Mouse (Mus musculus): ENCODE measurements around the gene Gpr12. TPM values are rescaled to one million over a fixed set of nuclear protein-coding genes. Genes with fewer than 3 reads are reported as not detected.

Gene Gpr12
- 10 to 100 TPM; 26.7 to 27.7 TPM for total RNA-seq (2021)
- long read RNA-seq, experiment 1, transcript Gpr12-202 (1 exons, 2,007 nt) = major isoform, 11 of 35 reads
- long read RNA-seq, experiment 1, partial matches to known transcripts = 0 of 35 reads
- long read RNA-seq, experiment 1, other reads (novel, unspliced or antisense) = 16 of 35 reads
- long read RNA-seq, experiment 2, transcript Gpr12-202 (1 exons, 2,007 nt) = major isoform, 8 of 21 reads
- long read RNA-seq, experiment 2, partial matches to known transcripts = 0 of 21 reads
- long read RNA-seq, experiment 2, other reads (novel, unspliced or antisense) = 11 of 21 reads

DNA sequence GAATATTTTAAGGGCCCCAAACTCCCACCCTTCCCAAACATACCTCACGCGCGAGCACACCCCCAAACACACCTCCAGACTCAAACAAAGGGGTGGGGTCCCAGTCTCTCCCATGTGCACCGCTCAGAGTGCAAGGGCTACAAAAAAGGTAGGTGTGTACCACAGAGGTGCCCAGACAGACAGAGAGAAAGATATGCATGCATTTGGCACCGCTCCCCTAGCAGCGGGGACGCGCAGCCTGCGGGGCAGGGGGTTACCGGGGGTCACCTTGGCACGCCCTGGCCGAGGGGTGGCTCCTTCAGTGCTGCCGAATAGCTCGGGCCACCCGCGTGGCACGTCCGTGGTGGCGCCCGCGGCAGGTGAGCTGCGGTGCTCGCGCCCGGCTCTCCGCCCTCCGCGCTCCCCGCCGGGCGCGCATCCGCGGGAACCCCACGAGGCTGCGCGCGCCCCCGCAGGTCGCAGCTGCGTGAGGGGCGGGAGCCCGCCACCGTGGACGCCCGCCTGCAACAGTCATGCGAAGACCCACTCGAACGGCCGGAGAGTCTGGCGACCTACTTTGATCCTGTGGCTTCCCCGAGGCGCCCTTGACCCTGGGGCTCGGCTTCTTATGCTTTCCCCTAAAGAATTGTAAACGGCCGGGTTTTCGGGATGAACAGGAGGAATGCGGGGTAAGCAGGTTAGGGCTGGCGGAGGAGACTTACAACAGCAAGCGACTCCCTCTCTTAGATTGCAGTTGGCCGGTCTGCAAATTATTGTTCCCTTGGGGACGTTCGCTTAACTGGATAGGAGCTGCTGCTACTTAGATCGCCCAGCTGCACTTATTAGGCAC, at the start of gene Gpr12:
Gene Gpr12, minus strand, starts transcription at position 762 of the 829 bp plus-strand sequence.
- intact Hi-C loops (cut with DNase I) = loop anchor here (2.0 kb wide), 2 partner anchors 42 to 60 kb away; no protein-coding TSS in a partner anchor
- no peak for TF ChIP-seq CTCF (IDR thresholded peaks at IDR 0.05)
- peak within 1 kb of the TSS; percentile 95 for H3K27ac ChIP-seq
- peak within 1 kb of the TSS; percentile 60 for H3K4me3 ChIP-seq
- DNase-seq (ENCODE audit: extremely low spot score in 1 of 2, low spot score in 2 of 2) = peak; percentile 58 to 64

DNA sequence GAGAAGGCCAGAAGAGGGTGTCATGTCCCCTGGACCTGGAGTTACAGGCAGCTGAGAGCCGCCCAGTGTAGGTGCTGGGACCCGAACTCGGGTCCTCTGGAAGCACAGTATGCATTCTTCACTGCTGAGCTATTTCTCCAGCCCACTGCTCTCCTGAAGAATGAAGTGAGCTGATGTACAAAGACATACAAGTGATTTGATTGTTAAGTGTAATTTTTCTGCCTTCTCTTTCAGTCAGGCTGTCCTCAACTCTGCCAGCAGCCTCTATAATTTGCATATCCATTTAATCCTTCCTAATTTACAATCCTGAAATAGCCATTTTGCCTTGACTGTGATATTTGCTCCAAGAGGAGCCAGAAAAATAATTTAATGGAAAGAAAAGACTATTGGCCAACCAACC, 46.6 kb upstream of the Gpr12 start:
- no peak overlapping the region for H3K27ac ChIP-seq
- intact Hi-C loops (cut with DNase I) = no loop called here

DNA sequence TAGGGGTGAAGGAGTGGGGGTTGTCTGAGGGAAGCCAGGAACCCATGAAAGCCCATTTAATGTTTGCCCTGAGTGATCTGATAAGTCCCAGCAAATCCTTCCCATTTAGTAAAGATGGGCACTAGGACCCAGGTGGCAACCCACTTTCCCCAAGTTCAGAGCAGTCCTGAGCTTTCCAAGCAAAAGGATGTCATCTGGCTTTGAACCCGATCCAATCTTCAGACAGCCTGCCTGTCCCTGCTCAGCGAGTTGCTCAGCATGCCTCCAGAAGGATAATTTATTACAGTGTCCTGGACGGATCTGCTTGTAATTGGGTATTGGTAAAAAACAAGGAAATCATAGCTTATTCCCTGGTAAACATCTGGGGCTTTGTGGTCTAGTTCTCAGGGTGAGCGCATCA, 45.9 kb upstream of the Gpr12 start:
- no peak for TF ChIP-seq CTCF (IDR thresholded peaks at IDR 0.05)
- no peak overlapping the region for H3K4me3 ChIP-seq
- peak overlapping the region; percentile 9; the same call in 1 of the 2 replicates for H3K27ac ChIP-seq
- intact Hi-C loops (cut with DNase I) = no loop called here
- no peak for DNase-seq (ENCODE audit: extremely low spot score in 1 of 2, low spot score in 2 of 2)

More for the DNA sequence above, 46.6 kb upstream of the Gpr12 start:
- no peak overlapping the region for H3K4me3 ChIP-seq
- DNase-seq (ENCODE audit: extremely low spot score in 1 of 2, low spot score in 2 of 2) = no peak
- TF ChIP-seq CTCF (IDR thresholded peaks at IDR 0.05) = no peak

DNA sequence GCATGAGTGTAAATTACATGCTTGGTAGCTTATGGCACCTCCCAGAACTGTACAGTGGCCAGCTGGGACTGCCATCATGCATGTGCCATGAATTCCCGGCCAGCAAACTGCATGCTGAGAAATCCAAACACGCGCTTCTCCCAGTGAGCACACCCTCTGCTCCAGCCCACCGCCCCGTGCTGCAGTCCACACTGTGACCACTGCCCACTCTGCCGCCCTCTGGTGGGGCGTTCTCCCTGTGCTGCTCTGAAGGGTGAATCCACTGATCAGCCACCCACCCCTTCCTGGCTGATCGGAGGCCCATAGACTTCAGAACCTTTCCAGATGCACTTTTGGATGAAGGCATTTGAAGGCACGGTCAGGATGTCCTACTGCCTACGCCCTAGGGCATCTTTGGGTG, 44.6 kb upstream of the Gpr12 start:
- peak in 1 of 2 experiments; percentile 25 for DNase-seq (ENCODE audit: extremely low spot score in 1 of 2, low spot score in 2 of 2)
- peak overlapping the region; percentile 86 for H3K27ac ChIP-seq
- H3K4me3 ChIP-seq = no peak overlapping the region
- TF ChIP-seq CTCF (IDR thresholded peaks at IDR 0.05) = peak; percentile 45
- intact Hi-C loops (cut with DNase I) = no loop called here

DNA sequence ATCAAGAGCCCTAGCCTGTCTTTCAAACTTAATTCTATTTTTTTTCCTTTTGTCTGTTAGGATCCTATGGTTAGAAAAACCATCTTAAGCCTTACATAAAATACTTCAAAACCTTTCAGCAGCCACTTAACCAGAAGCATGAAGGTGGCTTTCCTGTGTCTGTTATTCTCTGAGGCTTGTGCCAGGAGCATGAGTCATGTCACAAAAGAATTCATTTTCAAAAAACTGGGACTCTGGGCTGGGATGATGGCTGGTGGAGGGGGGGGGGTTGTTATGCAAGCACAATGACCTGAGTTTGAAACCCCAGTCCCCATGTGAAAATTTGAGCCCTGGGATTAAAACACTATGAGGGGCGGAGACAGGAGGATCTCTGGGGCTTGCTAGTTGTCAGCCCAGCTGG, 43.8 kb upstream of the Gpr12 start:
- no peak for TF ChIP-seq CTCF (IDR thresholded peaks at IDR 0.05)
- intact Hi-C loops (cut with DNase I) = no loop called here
- DNase-seq (ENCODE audit: extremely low spot score in 1 of 2, low spot score in 2 of 2) = no peak
- peak overlapping the region; percentile 86 for H3K27ac ChIP-seq
- no peak overlapping the region for H3K4me3 ChIP-seq

DNA sequence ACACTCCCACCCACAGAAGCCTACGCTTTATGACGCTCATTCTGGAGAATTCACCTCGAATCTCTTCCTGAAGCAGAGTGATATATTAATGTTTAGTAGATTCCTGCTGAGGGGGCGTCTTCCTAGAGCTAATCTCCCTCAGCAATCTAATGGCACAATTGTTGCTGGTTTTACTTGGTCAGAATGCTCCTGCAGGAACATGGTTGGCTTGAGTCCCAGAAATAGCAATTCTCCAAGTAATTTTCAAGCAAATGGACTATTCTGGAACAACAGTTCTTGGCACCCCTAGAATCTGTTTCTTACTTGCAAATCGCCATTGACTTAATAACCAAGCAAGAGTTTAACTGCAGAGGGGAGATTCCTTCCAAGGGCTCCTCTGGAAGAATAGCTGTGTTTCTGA, 42.9 kb upstream of the Gpr12 start:
- H3K27ac ChIP-seq = peak overlapping the region; percentile 85
- H3K4me3 ChIP-seq = no peak overlapping the region
- intact Hi-C loops (cut with DNase I) = loop anchor here (2.0 kb wide), 1 partner anchor 43 kb away; the partner anchor contains the start of gene Gpr12
- DNase-seq (ENCODE audit: extremely low spot score in 1 of 2, low spot score in 2 of 2) = no peak
- no peak for TF ChIP-seq CTCF (IDR thresholded peaks at IDR 0.05)

DNA sequence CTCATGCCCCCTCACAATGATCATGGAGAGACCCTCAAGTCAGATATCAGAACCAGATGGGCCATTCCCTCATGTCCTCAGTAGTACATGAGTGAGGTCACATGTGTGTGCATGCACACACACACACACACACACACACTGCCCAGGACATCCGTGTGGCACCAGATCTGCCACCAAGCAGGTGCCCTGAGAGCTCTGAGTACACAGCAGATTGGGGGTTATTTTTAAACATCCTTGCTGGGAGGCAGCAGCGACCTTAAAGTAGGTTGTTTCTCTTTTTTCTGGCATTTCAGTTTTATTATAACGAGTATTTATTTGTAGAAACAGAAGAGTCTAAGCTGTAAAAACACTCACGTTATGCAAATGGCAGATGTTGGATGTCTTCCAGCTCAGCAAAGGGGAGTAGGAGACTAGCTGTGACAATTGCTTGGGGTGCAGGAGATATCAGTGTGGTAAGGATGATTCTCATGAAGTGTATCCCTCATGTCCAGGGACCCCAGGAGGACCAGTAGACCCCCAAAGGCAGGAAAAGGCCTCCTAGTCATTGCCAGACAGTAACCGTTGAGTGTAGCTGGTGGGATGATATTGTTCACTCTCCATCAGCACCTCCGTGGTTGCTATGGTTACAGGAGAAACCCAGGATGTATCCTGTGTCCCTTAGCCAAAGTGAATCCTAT, 40.7 kb upstream of the Gpr12 start:
- Histone ChIP-seq H3K4me3 (no peak overlapping the region), H3K27ac (peak overlapping the region; percentile 26)
- DNase-seq (ENCODE audit: extremely low spot score in 1 of 2, low spot score in 2 of 2) = peak; percentile 38 to 60
- no peak for TF ChIP-seq CTCF (IDR thresholded peaks at IDR 0.05)
- intact Hi-C loops (cut with DNase I) = loop anchor here (2.0 kb wide), 1 partner anchor 41 kb away; the partner anchor contains the start of gene Gpr12

DNA sequence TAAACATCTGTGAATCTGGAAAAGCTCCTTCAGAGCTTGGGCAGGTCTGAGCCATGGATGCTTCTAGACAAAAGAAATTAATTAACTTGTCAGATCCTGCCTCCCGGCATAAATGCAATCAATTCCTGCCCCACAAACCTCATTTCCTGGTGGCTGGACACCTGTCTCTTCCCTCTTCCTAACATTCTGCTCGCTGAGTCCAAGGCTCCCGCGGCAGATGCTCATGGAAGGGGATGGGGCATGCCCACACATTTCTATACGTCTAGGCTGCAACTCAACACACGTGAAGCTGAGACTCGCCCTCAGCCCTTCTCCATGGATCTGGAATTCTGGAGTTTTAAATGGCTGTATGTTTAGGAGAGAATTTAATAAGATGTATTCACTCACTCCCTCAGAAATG, 26.8 kb upstream of the Gpr12 start:
- no peak overlapping the region for H3K27ac ChIP-seq
- TF ChIP-seq CTCF (IDR thresholded peaks at IDR 0.05) = no peak
- DNase-seq (ENCODE audit: extremely low spot score in 1 of 2, low spot score in 2 of 2) = no peak

DNA sequence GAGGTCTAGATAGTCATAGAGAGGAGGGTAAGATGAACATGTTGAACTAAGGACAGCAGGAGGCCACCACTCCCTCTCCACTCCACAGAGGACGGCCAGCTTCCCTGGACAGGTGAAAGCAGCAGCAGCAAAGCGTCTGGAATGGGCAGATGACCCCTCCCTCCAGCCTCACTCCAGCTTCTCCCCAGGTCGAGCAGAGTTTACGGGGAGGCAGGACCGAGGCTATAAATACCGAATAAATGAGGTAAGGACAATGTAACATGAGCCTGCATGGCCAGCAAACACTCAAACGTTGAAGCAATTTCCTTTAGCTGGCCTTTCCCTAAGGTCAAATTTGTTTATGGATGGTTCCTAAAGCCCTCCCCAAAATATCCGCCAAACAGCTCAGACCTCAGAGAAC, 26.0 kb upstream of the Gpr12 start:
- no peak for TF ChIP-seq CTCF (IDR thresholded peaks at IDR 0.05)
- Histone ChIP-seq H3K27ac (no peak overlapping the region), H3K4me3 (no peak overlapping the region)
- no peak for DNase-seq (ENCODE audit: extremely low spot score in 1 of 2, low spot score in 2 of 2)
- intact Hi-C loops (cut with DNase I) = no loop called here

More for the DNA sequence above, 26.8 kb upstream of the Gpr12 start:
- intact Hi-C loops (cut with DNase I) = no loop called here
- no peak overlapping the region for H3K4me3 ChIP-seq

DNA sequence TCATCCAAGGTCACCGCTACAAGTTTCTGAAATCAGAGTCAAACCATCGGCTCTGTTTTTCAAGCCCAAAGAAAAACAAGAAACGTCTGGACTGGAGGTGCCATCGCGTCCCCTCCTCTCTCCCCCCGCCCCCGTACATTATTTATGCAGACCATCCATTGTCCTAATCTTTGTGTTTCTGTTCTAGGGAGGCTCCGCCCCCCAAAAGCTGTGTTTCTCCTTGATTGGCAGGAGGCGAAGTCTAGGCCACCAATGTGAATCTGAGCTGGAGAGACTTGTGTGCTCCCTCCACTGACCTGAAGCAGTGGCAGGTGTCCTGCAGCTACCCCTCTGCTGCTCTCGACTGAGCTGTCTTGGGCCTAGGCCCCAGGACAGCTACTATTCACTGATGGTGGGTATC, 24.6 kb upstream of the Gpr12 start:
- DNase-seq (ENCODE audit: extremely low spot score in 1 of 2, low spot score in 2 of 2) = no peak
- TF ChIP-seq CTCF (IDR thresholded peaks at IDR 0.05) = no peak
- no peak overlapping the region for H3K27ac ChIP-seq
- intact Hi-C loops (cut with DNase I) = no loop called here
- H3K4me3 ChIP-seq = no peak overlapping the region

DNA sequence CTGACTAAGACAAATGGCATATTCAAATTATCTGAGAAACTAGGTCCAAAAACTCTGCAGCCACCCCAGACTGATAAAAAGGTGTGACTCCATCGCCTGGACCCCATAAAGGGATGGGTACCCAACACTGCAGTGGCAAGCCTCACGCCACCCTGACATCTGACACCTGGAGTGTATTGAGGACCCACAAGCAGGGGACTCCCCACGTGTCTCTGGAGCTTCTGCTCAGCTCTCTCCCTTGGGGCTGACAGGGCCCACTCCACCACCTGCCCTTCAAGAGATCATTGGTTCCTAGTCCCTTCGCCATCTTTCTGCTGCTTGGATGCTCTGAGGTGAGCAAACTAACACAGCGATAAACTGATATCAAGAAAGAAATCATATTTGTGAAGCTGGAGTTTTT, 22.8 kb upstream of the Gpr12 start:
- TF ChIP-seq CTCF (IDR thresholded peaks at IDR 0.05) = no peak
- no peak overlapping the region for H3K4me3 ChIP-seq
- no peak overlapping the region for H3K27ac ChIP-seq
- intact Hi-C loops (cut with DNase I) = no loop called here
- DNase-seq (ENCODE audit: extremely low spot score in 1 of 2, low spot score in 2 of 2) = no peak

DNA sequence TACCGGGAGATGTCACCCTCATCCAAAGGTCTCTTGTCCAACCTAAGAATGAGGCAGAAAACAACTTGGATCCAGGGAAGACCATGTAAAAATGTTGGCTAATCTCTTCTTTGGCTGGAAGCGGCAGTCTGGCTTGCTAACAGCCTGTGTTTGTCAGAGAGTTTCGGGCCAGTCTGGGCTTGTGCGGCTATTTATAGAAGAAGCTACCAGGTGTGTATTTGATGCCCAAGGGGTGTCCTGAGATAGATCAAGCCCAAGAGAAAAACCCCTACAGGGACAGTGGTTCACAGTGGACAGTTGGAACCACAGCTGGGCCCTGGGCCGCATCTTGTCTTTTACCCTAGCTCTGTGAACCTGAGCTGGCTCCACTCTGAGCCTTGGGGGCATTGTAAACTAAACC, 21.9 kb upstream of the Gpr12 start:
- DNase-seq (ENCODE audit: extremely low spot score in 1 of 2, low spot score in 2 of 2) = no peak
- intact Hi-C loops (cut with DNase I) = no loop called here
- H3K27ac ChIP-seq = no peak overlapping the region
- H3K4me3 ChIP-seq = no peak overlapping the region
- TF ChIP-seq CTCF (IDR thresholded peaks at IDR 0.05) = no peak
